Mouse (Mus musculus) limb, embryonic 15.5 days (tissue): Measurements from ENCODE around the gene Ip6k1. TPM values are rescaled to one million over a fixed set of nuclear protein-coding genes. Genes with fewer than 3 reads are reported as not detected.
"Not testable (repeated sequence)": the region's sequence is repeated elsewhere in the genome, so short reads cannot be mapped to it uniquely, and the experiment has no call there.

Experiments used
- ATAC-seq: fragments of 200-750 bp; cut with Nextera tagmentation; 2 replicates; pipeline ENCODE4 v1.8.0; 2017; ENCODE audit warnings: low read depth, moderate TSS enrichment; ENCODE audit not compliant: insufficient number of reproducible peaks, low FRiP score, low TSS enrichment
- H3K27ac ChIP-seq: fragments of 300-500 bp; sonication (generic); 2 replicates; pipeline ENCODE4 v1.5.1; 2015; ENCODE audit warnings: moderate library complexity, mild to moderate bottlenecking, inconsistent platforms
- H3K27me3 ChIP-seq: fragments of 300-500 bp; sonication (generic); 2 replicates; pipeline ENCODE4 v1.6.1; 2015; ENCODE audit warnings: inconsistent platforms
- H3K36me3 ChIP-seq: fragments of 300-500 bp; sonication (generic); 2 replicates; pipeline ENCODE4 v1.6.1; 2015; ENCODE audit warnings: inconsistent platforms
- H3K4me1 ChIP-seq: fragments of 300-500 bp; sonication (generic); 2 replicates; pipeline ENCODE4 v1.6.1; 2015; ENCODE audit warnings: inconsistent platforms
- H3K4me2 ChIP-seq: fragments of 300-500 bp; sonication (generic); 2 replicates; pipeline ENCODE4 v1.6.1; 2015; ENCODE audit warnings: mild to moderate bottlenecking, inconsistent platforms
- H3K4me3 ChIP-seq: fragments of 300-500 bp; sonication (generic); 2 replicates; pipeline ENCODE4 v1.5.1; 2015; ENCODE audit warnings: mild to moderate bottlenecking, inconsistent platforms
- H3K9ac ChIP-seq: fragments of 300-500 bp; sonication (generic); 2 replicates; pipeline ENCODE4 v1.6.1; 2015; ENCODE audit warnings: inconsistent platforms
- H3K9me3 ChIP-seq: fragments of 300-500 bp; sonication (generic); 2 replicates; pipeline ENCODE4 v1.6.1; 2016; ENCODE audit warnings: inconsistent platforms
- WGBS: fragments of 180-500 bp; shearing (Covaris S2); methylation state at CpG from one replicate; pipeline ENCODE4 v1.1.7; 2015; 5-methylcytosine and 5-hydroxymethylcytosine counted together
- polyA plus RNA-seq: library from polyadenylated mRNA; unstranded; fragments of >200 nt; fragmentation: Nextera tagmentation; extraction: Ambion mirVana; gene quantifications from 2 replicates; pipeline ENCODE4 v1.2.1, GENCODE M21; 2015

Gene Ip6k1
- polyA plus RNA-seq, 1 experiment from 2014 or later: 64.3 TPM

DNA sequence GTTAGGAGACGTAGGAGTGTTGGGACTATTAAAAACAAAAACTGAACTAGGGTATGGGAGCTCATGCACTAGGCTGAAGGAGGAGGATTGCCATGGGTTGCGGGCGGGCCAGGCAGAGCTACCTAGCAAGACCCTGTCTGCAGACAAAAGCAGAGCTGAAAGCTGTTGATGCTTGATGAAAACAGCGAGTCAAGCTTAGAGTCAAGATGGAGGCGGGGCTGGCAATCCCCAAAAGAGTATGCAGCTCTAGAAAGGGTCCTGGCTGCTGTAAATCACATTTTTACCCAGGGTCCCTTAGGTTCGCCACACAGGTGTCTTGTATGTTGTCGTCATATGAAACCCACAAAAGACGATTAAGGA lies 1.2 kb downstream of the Ip6k1 start:
- Histone ChIP-seq H3K4me1 (peaks cover 28% of the 10 kb centered on the region), H3K27me3 (no peaks in the 10 kb centered on the region), H3K9ac (peak overlapping the region; percentile 92), H3K27ac (peak overlapping the region; percentile 95), H3K36me3 (0 out of 2 replicates have a peak, but pooled peaks cover 5% of the 10 kb centered on the region), H3K4me2 (peak overlapping the region; percentile 69), H3K9me3 (no peaks in the 10 kb centered on the region), H3K4me3 (peak overlapping the region; percentile 73)
- WGBS: 4% methylated on average over 8 of the region's 8 CpGs
- no peak for ATAC-seq

- no peak for ATAC-seq
- Histone ChIP-seq H3K27ac (no peak overlapping the region), H3K9ac (no peak overlapping the region), H3K36me3 (peaks cover 8% of the 10 kb centered on the region; the same call in 1 of the 2 replicates), H3K4me3 (no peak overlapping the region), H3K4me1 (peaks cover 21% of the 10 kb centered on the region), H3K9me3 (no peaks in the 10 kb centered on the region), H3K27me3 (no peaks in the 10 kb centered on the region), H3K4me2 (no peak overlapping the region)
- 89% methylated on average over 5 of the region's 5 CpGs for WGBS
These were observed 5.7 kb downstream of the Ip6k1 start for GRCm38 (mm10) chr9:108008041-108008440.

DNA sequence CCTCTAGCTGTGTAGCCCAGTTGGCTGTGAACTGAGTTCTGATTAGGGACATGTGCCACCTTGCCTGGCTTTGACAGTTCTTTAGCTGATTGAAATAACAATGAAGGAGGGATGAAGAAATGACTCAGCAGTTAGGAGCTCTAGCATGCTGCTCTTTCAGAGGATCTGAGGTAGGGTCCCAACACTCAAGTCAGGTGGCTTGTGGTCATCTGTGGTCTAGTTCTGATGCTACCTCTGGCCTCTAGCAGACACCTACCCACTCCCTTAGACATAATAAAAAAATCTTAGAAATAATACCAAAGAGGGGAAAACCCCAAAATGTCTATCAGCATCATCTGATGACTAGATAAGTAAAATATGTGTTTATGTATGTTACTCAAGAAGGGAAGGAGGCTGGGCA lies 8.1 kb downstream of the Ip6k1 start:
- 0 out of 2 replicates have a peak, but pooled peaks cover 4% of the 10 kb centered on the region for H3K4me1 ChIP-seq
- H3K27me3 ChIP-seq: no peaks in the 10 kb centered on the region
- no peak for ATAC-seq
- peaks cover 12% of the 10 kb centered on the region for H3K36me3 ChIP-seq
- no peaks in the 10 kb centered on the region for H3K9me3 ChIP-seq
- H3K27ac ChIP-seq: no peak overlapping the region
- no peak overlapping the region for H3K4me2 ChIP-seq
- H3K4me3 ChIP-seq: no peak overlapping the region
- H3K9ac ChIP-seq: no peak overlapping the region

GRCm38 (mm10) chr9:108013577-108013976 lies 11.3 kb downstream of the Ip6k1 start:
- not testable (repeated sequence) for H3K4me2 ChIP-seq, H3K27ac ChIP-seq, H3K9ac ChIP-seq, H3K9me3 ChIP-seq, ATAC-seq, H3K4me1 ChIP-seq, H3K27me3 ChIP-seq, H3K4me3 ChIP-seq
- WGBS: 95% methylated on average over 2 of the region's 2 CpGs
- peaks cover 11% of the 10 kb centered on the region for H3K36me3 ChIP-seq

- Histone ChIP-seq H3K4me1 (no peaks in the 10 kb centered on the region), H3K9me3 (no peaks in the 10 kb centered on the region), H3K4me2 (no peak overlapping the region), H3K36me3 (peaks cover 11% of the 10 kb centered on the region), H3K27me3 (no peaks in the 10 kb centered on the region), H3K4me3 (no peak overlapping the region), H3K27ac (no peak overlapping the region), H3K9ac (no peak overlapping the region)
- no peak for ATAC-seq
- WGBS: 77% methylated on average over 3 of the region's 3 CpGs
These were observed 14.8 kb downstream of the Ip6k1 start for GRCm38 (mm10) chr9:108017127-108017526.

- Histone ChIP-seq H3K27ac (no peak overlapping the region), H3K4me1 (no peaks in the 10 kb centered on the region), H3K9me3 (no peaks in the 10 kb centered on the region), H3K36me3 (peaks cover 17% of the 10 kb centered on the region), H3K27me3 (no peaks in the 10 kb centered on the region), H3K4me3 (no peak overlapping the region), H3K9ac (no peak overlapping the region), H3K4me2 (no peak overlapping the region)
- WGBS: 88% methylated on average over 1 of the region's 1 CpGs
- ATAC-seq: no peak
These were observed 18.4 kb downstream of the Ip6k1 start for GRCm38 (mm10) chr9:108020741-108021140.

DNA sequence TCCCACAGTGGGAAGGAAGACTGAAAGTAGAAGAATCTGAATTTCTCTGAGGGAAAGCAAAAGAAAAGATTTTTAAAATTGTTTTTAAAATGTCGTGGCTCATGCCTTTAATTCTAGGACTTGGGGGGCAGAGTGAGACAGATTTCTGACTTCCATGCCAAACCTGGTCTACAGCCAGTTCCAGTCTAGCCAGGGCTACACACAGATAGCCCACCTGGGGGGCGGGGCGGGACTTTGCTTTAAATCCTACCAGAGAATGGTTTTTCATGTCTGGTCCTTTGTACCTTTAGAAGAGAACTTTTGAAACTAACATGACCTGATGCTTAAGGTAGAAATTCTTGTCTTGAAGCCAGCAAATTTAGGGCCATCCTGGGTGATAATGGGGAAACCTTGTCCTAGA lies 20.9 kb downstream of the Ip6k1 start:
- peaks cover 36% of the 10 kb centered on the region for H3K36me3 ChIP-seq

DNA sequence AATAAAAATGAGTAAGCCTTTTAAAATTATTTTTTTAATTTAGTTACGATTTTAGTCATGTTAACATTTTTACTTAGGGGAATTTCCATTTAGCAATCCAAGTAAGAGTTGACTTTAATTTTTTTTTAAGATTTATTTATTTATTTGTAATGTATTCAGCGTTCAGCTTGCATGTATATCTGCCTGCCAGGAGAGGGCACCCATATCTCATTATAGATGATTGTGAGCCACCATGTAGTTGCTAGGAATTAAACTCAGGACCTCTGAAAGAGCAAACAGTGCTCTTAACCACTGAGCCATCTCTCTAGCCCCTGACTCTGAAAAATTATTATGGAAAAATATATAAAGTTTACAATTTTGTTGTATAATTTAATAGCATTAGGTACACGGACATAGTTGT lies 24.3 kb downstream of the Ip6k1 start:
- Histone ChIP-seq H3K9ac (no peak overlapping the region), H3K4me3 (no peak overlapping the region), H3K27ac (no peak overlapping the region), H3K27me3 (no peaks in the 10 kb centered on the region), H3K4me1 (no peaks in the 10 kb centered on the region), H3K4me2 (no peak overlapping the region), H3K9me3 (no peaks in the 10 kb centered on the region), H3K36me3 (peaks cover 50% of the 10 kb centered on the region)
- ATAC-seq: no peak
- 83% methylated on average over 3 of the region's 3 CpGs for WGBS

More for the DNA sequence above, 20.9 kb downstream of the Ip6k1 start:
- no peak overlapping the region for H3K4me2 ChIP-seq
- H3K4me1 ChIP-seq: no peaks in the 10 kb centered on the region
- no peak overlapping the region for H3K4me3 ChIP-seq
- no peaks in the 10 kb centered on the region for H3K27me3 ChIP-seq
- 86% methylated on average over 3 of the region's 3 CpGs for WGBS
- H3K27ac ChIP-seq: no peak overlapping the region
- H3K9ac ChIP-seq: no peak overlapping the region
- no peak for ATAC-seq
- H3K9me3 ChIP-seq: no peaks in the 10 kb centered on the region

GRCm38 (mm10) chr9:108027867-108028266 lies 25.6 kb downstream of the Ip6k1 start:
- peaks cover 61% of the 10 kb centered on the region for H3K36me3 ChIP-seq
- no peak for ATAC-seq

GRCm38 (mm10) chr9:108032126-108032525 lies 29.8 kb downstream of the Ip6k1 start:
- H3K36me3 ChIP-seq: peaks cover 56% of the 10 kb centered on the region

More at GRCm38 (mm10) chr9:108027867-108028266, 25.6 kb downstream of the Ip6k1 start:
- no peaks in the 10 kb centered on the region for H3K9me3 ChIP-seq
- no peak overlapping the region for H3K4me2 ChIP-seq
- H3K27me3 ChIP-seq: no peaks in the 10 kb centered on the region
- H3K4me1 ChIP-seq: no peaks in the 10 kb centered on the region
- no peak overlapping the region for H3K4me3 ChIP-seq
- H3K27ac ChIP-seq: no peak overlapping the region
- H3K9ac ChIP-seq: no peak overlapping the region
- 97% methylated on average over 3 of the region's 3 CpGs for WGBS

GRCm38 (mm10) chr9:108035331-108036156 lies 33.2 kb downstream of the Ip6k1 start:
- H3K9me3 ChIP-seq: no peaks in the 10 kb centered on the region
- no peak for ATAC-seq
- no peaks in the 10 kb centered on the region for H3K27me3 ChIP-seq
- H3K9ac ChIP-seq: no peak overlapping the region
- H3K4me3 ChIP-seq: no peak overlapping the region
- H3K4me1 ChIP-seq: no peaks in the 10 kb centered on the region
- H3K27ac ChIP-seq: peak overlapping the region; percentile 38; the same call in 1 of the 2 replicates
- H3K36me3 ChIP-seq: peaks cover 48% of the 10 kb centered on the region
- no peak overlapping the region for H3K4me2 ChIP-seq
- WGBS: 92% methylated on average over 2 of the region's 2 CpGs

More at GRCm38 (mm10) chr9:108032126-108032525, 29.8 kb downstream of the Ip6k1 start:
- Histone ChIP-seq H3K9ac (no peak overlapping the region), H3K4me3 (no peak overlapping the region), H3K4me1 (no peaks in the 10 kb centered on the region), H3K27ac (no peak overlapping the region), H3K4me2 (no peak overlapping the region), H3K9me3 (no peaks in the 10 kb centered on the region), H3K27me3 (no peaks in the 10 kb centered on the region)
- 92% methylated on average over 5 of the region's 5 CpGs for WGBS
- ATAC-seq: no peak

GRCm38 (mm10) chr9:108044751-108045492 lies 42.6 kb downstream of the Ip6k1 start:
- 95% methylated on average over 8 of the region's 8 CpGs for WGBS
- Histone ChIP-seq H3K36me3 (peaks cover 67% of the 10 kb centered on the region), H3K27ac (no peak overlapping the region), H3K4me1 (peaks cover 18% of the 10 kb centered on the region), H3K27me3 (no peaks in the 10 kb centered on the region), H3K4me2 (no peak overlapping the region), H3K9me3 (no peaks in the 10 kb centered on the region), H3K9ac (no peak overlapping the region), H3K4me3 (no peak overlapping the region)
- ATAC-seq: no peak
